Mouse (Mus musculus) forebrain, embryonic 14.5 days (tissue): ENCODE results near the gene Mgst3. TPM values are rescaled to one million over a fixed set of nuclear protein-coding genes. Genes with fewer than 3 reads are reported as not detected.

Experiments used
- ATAC-seq: fragments of 200-750 bp; cut with Nextera tagmentation; 2 replicates; pipeline ENCODE4 v1.8.0; 2017; ENCODE audit warnings: mild to moderate bottlenecking, moderate library complexity
- DNase-seq: peaks from one replicate; pipeline ENCODE4 v3.0.0-alpha.2; 2015; ENCODE audit warnings: low spot score
- H3K27ac ChIP-seq: fragments of 300-500 bp; sonication (generic); 2 replicates; pipeline ENCODE4 v1.5.1; 2014; ENCODE audit warnings: low read depth, mild to moderate bottlenecking, control low read depth, low read length, moderate library complexity
- H3K27me3 ChIP-seq: fragments of 300-500 bp; sonication (generic); replicated peaks from 2 replicates; pipeline ENCODE4 v1.6.1; 2014; ENCODE audit warnings: low read length, control low read depth, mixed read lengths; ENCODE audit not compliant: control insufficient read depth, insufficient read depth
- H3K36me3 ChIP-seq: fragments of 300-500 bp; sonication (generic); 2 replicates; pipeline ENCODE4 v1.6.1; 2014; ENCODE audit warnings: low read length, control low read depth; ENCODE audit not compliant: control insufficient read depth, insufficient read depth
- H3K4me1 ChIP-seq: fragments of 300-500 bp; sonication (generic); 2 replicates; pipeline ENCODE4 v1.6.1; 2014; ENCODE audit warnings: antibody characterized with exemption, low read length, control low read depth; ENCODE audit not compliant: control insufficient read depth, insufficient read depth
- H3K4me2 ChIP-seq: fragments of 300-500 bp; sonication (generic); 2 replicates; pipeline ENCODE4 v1.6.1; 2014; ENCODE audit warnings: mild to moderate bottlenecking, control low read depth, low read length
- H3K4me3 ChIP-seq: fragments of 300-500 bp; sonication (generic); 2 replicates; pipeline ENCODE4 v1.5.1; 2014; ENCODE audit warnings: low read depth, low read length, control low read depth
- H3K9ac ChIP-seq: fragments of 300-500 bp; sonication (generic); 2 replicates; pipeline ENCODE4 v1.6.1; 2014; ENCODE audit warnings: mild to moderate bottlenecking, low read length, control low read depth, moderate library complexity
- H3K9me3 ChIP-seq: fragments of 300-500 bp; sonication (generic); replicated peaks from 2 replicates; pipeline ENCODE4 v1.6.1; 2016; ENCODE audit warnings: low read length, control low read depth, mixed read lengths; ENCODE audit not compliant: control insufficient read depth
- WGBS: fragments of 180-500 bp; shearing (Covaris S2); extraction: QIAGEN DNeasy Blood & Tissue Kit; methylation state at CpG from one replicate; pipeline ENCODE4 v1.1.7; 2014; 5-methylcytosine and 5-hydroxymethylcytosine counted together
- polyA plus RNA-seq: library from polyadenylated mRNA; unstranded; fragments of >200 nt; fragmentation: Nextera tagmentation; extraction: Ambion mirVana; gene quantifications from 2 replicates; pipeline ENCODE4 v1.2.1, GENCODE M21; 2014

Gene Mgst3
- 128 and 138 TPM in 2 replicates for polyA plus RNA-seq

DNA sequence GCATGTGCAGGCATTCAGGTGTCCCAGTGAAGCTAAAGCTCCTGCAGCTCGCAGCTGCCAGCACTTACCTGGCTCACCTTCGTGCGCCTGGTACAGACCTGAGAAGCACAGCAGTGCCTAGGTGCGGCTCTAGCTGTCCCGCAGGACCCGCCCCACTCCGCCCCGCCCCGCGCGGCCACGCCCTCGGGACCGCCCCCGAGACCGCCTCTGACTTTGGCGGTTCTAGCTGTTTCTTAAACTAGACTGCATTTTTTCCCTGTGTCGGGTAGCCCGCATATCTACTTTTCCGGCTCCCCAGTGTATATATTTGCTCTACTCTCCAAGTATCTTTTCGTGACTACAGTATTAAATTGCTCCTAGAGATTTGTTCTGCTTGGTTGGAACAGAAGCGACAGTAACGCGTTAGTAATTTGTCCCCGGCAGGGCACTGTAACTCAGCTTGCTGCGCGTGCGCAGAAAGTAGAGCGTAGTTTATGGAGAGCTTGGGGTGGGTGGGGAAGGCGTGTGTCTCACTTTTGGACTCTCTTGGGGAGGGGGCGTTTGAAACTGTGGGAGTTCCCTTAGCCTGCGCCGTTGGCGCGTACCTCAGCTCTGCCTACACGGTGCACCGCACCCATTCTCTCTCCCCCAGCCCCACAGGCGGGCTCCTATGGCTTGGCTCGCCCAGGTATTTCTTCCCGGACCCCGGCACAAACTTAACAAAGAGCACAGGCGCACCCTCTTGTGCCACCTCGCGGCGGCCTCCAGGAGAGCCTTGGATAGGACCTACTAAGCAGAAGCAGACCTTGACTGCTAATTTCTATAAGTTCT, at the start of gene Mgst3:
Mgst3 (minus strand) TSS at position 159 of the 810 bp plus-strand sequence.
- peak within 1 kb of the TSS; percentile 76 for H3K27ac ChIP-seq
- H3K36me3 ChIP-seq, result no peaks in the 10 kb centered on the region
- H3K4me2 ChIP-seq, result peak within 1 kb of the TSS; percentile 73
- peaks cover 6% of the 10 kb centered on the region for H3K4me1 ChIP-seq
- WGBS, result under 1% methylated on average over 45 of the region's 45 CpGs
- peak within 1 kb of the TSS; percentile 53 for H3K4me3 ChIP-seq
- H3K9me3 ChIP-seq, result no peaks in the 10 kb centered on the region
- H3K27me3 ChIP-seq, result no peaks in the 10 kb centered on the region
- peak; percentile 98 for DNase-seq
- H3K9ac ChIP-seq, result peak within 1 kb of the TSS; percentile 70
- peak; percentile 95 for ATAC-seq

DNA sequence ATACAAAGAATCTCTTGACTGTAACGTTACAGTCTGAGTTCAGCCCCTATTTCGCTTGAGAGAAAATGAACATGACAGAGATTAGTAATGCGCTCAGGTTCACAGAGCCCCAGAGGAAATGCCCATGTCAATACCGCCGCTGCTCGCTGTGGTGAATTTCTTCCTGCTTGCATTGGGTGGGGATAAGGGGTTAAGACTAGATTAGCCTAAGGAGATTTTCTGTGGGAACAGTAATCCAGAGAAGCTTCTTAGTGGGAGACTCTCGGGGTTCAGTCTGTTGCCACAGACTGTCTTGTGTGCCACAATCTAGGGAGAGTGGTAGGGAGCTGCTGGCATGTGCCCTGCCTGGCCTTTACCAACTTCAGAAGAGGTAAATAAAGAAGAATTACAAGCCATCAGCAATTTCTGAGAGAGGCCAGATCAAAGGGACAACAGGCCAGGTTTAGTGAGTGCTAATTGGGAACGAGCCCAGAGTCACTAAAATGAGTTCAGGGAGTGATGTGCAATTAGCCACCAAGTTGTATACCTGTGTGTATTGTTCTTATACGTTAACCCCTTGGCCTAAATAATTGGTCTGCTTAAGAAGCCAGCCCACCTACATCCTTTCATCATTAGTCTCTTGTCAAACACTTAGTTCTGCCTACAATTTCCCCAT, 44.7 kb upstream of the Mgst3 start:
- Histone ChIP-seq H3K9me3 (no peaks in the 10 kb centered on the region), H3K4me1 (no peaks in the 10 kb centered on the region), H3K4me2 (no peak overlapping the region), H3K27me3 (no peaks in the 10 kb centered on the region), H3K36me3 (no peaks in the 10 kb centered on the region), H3K9ac (no peak overlapping the region), H3K27ac (no peak overlapping the region), H3K4me3 (no peak overlapping the region)
- DNase-seq (no peak), ATAC-seq (no peak)
- WGBS, result 48% methylated on average over 9 of the region's 9 CpGs

DNA sequence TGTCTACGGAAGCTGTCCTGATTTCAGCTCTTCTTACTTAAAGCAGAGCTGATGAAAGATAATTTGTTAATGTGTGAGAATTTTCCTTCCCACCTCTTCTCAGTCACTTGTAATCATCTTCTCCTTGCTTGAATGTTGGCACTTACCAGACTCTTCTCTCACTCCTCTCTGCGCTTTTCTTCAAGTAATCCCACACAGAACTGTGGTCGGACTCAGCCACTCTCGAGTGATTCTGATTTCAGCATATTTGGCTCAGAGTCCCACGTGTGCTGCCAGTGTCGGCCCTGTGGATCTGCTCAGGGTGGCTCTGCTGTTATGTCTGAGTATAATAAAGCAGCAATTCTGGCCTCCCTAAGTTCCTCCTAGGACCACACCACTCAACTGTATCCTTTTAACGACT, 43.5 kb upstream of the Mgst3 start:
- Histone ChIP-seq H3K36me3 (no peaks in the 10 kb centered on the region), H3K4me1 (no peaks in the 10 kb centered on the region), H3K27me3 (no peaks in the 10 kb centered on the region), H3K4me2 (no peak overlapping the region), H3K9ac (no peak overlapping the region), H3K9me3 (no peaks in the 10 kb centered on the region), H3K27ac (no peak overlapping the region), H3K4me3 (no peak overlapping the region)
- DNase-seq (no peak), ATAC-seq (no peak)
- 74% methylated on average over 7 of the region's 7 CpGs for WGBS

DNA sequence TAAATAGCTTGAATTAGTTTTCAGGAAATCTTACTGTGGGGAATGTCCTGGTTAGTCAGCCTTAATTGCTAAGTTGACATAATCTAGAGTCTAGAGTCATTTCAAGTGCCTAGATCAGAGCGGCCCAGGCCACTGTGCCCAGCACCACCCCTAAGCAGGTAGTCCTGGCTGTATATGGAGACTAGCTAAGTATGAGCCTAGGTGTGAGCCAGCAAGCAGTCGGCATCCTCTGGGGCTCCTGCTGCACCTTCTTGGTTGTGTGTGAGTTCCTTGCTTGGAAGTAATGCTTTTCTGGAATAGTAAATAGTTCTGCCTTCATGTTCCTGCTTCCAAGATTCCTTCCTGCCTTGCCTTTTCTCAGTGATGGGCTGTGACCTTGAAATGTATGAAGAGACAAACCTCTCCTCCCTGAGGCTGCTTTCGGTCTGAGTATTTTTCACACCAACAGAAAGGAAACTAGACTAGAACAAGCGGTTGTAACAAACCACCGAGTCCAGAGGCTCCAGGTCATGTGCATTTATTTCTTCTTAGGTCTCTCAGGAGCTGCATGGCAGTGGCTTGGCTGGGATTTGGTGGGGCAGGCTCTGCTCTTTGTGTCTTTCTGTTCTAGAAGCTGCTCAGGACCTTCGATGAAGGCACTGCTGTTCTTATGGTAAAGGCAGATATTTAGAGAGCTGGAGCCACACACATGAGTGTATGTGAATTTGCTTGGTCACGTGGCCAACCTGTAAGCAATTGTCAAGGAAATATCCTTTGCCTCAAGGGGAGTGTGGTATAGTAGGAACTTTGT, 42.7 kb upstream of the Mgst3 start:
- Histone ChIP-seq H3K4me3 (no peak overlapping the region), H3K9ac (no peak overlapping the region), H3K4me2 (no peak overlapping the region), H3K27me3 (no peaks in the 10 kb centered on the region), H3K27ac (no peak overlapping the region), H3K9me3 (no peaks in the 10 kb centered on the region), H3K36me3 (no peaks in the 10 kb centered on the region), H3K4me1 (no peaks in the 10 kb centered on the region)
- WGBS, result 92% methylated on average over 7 of the region's 7 CpGs
- no peak for DNase-seq
- ATAC-seq, result no peak

DNA sequence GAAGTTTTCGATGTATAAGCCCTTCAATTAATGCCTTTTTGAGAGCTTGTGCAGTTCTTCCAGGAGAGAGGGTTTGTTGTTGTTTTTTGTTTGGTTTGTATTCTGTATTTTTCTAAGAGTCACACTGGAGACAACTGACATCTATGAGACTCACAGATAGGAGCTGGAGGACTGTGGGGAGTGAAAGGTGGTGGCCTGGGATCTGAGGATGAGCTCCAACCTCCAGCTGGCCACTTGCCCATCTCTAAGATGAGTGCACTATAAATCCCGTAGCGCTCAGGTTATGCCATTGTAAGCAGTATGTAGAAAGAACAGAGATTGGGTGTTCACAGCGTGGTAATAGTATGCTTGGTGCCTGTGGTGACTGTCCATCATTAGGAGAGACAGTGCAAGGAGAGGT, 41.3 kb upstream of the Mgst3 start:
- 84% methylated on average over 4 of the region's 4 CpGs for WGBS
- Histone ChIP-seq H3K4me1 (no peaks in the 10 kb centered on the region), H3K36me3 (no peaks in the 10 kb centered on the region), H3K4me3 (no peak overlapping the region), H3K4me2 (no peak overlapping the region), H3K9ac (no peak overlapping the region), H3K27me3 (no peaks in the 10 kb centered on the region), H3K9me3 (no peaks in the 10 kb centered on the region), H3K27ac (no peak overlapping the region)
- DNase-seq (no peak), ATAC-seq (no peak)

DNA sequence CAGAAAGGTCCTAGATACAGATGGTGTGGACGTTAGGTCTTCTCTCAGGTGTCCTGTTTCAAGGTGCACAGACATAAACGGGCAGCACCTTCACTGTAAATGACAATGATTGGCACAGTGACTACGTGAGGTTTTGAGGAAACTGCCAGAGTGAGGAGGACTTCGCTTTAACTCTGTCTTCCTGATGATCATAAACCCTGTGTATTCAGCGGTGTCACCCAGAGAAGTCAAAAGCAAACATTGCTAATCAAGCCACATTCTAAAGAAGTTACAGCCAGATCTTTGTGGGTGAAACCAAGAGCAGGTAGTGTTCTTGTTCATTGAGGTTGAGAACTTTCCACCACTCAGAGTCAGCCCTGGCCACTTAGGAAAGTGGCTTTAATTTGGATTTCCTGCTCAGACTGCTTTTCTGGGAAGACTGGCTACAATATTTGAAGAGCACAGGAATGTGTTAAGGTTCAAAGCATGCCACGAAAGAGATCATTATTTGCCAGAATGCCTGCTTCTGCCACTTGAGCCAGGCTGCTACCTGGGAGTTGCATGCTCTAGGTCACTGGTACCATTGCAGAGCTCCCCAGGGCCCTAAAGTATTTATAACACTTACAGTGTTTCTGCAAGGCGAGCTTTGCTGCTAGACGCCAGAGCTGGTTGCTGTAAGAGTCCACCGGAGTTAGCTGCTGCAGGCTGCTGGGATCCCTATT, 37.5 kb upstream of the Mgst3 start:
- 69% methylated on average over 9 of the region's 9 CpGs for WGBS
- H3K4me3 ChIP-seq, result no peak overlapping the region
- H3K4me2 ChIP-seq, result no peak overlapping the region
- no peaks in the 10 kb centered on the region for H3K9me3 ChIP-seq
- no peak overlapping the region for H3K27ac ChIP-seq
- no peak for DNase-seq
- no peak overlapping the region for H3K9ac ChIP-seq
- no peaks in the 10 kb centered on the region for H3K27me3 ChIP-seq
- no peak for ATAC-seq
- no peaks in the 10 kb centered on the region for H3K36me3 ChIP-seq
- no peaks in the 10 kb centered on the region for H3K4me1 ChIP-seq

DNA sequence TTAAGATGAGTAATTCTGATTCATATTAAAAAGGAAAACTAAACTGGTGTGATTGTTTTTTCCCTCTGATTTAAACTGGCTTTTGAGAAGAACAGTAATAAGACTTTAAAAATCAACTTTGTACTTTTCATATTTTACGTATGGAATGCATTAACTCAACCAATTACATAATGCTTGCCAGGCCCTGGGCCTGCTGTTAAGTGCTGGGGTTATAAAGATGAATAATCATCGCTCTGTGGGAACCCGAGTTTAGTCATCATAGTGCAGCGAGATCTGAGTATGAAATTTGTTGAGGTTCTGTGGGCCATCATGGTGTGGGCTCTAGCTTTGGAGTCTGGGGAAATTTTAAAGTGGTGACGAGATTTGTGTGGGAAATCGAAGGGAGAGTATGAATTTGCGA, 33.0 kb upstream of the Mgst3 start:
- no peaks in the 10 kb centered on the region for H3K9me3 ChIP-seq
- no peaks in the 10 kb centered on the region for H3K27me3 ChIP-seq
- no peak overlapping the region for H3K4me3 ChIP-seq
- no peak overlapping the region for H3K27ac ChIP-seq
- H3K36me3 ChIP-seq, result no peaks in the 10 kb centered on the region
- WGBS, result 86% methylated on average over 7 of the region's 7 CpGs
- ATAC-seq (no peak), DNase-seq (no peak)
- no peaks in the 10 kb centered on the region for H3K4me1 ChIP-seq
- H3K9ac ChIP-seq, result no peak overlapping the region
- no peak overlapping the region for H3K4me2 ChIP-seq

DNA sequence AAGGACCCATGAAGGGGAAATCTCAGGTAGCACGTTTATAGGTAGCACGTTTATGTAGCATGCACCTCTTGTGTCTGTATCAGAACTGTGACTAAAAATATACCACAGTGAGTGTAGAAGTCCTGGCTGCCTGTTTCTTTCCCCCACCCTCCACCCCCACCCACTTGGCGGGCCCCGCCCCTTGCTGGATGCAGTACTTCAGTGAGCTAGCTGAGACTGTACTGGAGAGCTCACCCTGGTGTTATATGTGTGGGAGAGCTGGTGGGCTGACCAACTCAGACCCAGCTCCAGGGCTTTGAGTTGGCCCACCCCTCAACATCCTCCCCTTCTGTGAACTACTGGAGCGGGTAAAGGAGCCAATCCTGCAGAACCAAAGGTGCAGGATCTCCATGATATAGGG, 31.9 kb upstream of the Mgst3 start:
- Histone ChIP-seq H3K36me3 (no peaks in the 10 kb centered on the region), H3K4me2 (no peak overlapping the region), H3K9me3 (no peaks in the 10 kb centered on the region), H3K27me3 (no peaks in the 10 kb centered on the region), H3K4me3 (no peak overlapping the region), H3K9ac (no peak overlapping the region), H3K4me1 (no peaks in the 10 kb centered on the region), H3K27ac (no peak overlapping the region)
- DNase-seq, result no peak
- WGBS, result 85% methylated on average over 5 of the region's 5 CpGs
- no peak for ATAC-seq
